Mouse (Mus musculus) bone marrow, adult 2 months (tissue): ENCODE results near the gene Fads1.

ENCODE experiments used
- CTCF ChIP-seq: fragments of 200-500 bp; IDR thresholded peaks from 2 replicates; pipeline ENCODE4 v1.5.1; 2011; ENCODE audit warnings: low read length, control low read depth; ENCODE audit not compliant: control insufficient read depth, insufficient read depth
- POLR2A ChIP-seq: fragments of 200-500 bp; IDR thresholded peaks from 2 replicates; pipeline ENCODE4 v1.6.1; 2011; ENCODE audit warnings: low read depth, mild to moderate bottlenecking, control low read depth, low read length, borderline replicate concordance; ENCODE audit not compliant: control insufficient read depth

GRCm38 (mm10) chr19:10189940-10190339 is 7.3 kb downstream of the Fads1 start:
- TF ChIP-seq CTCF, result no peak
- no peak for TF ChIP-seq POLR2A
